Mouse (Mus musculus) heart, embryonic 12.5 days (tissue): Measurements from ENCODE around the gene Stx19. TPM values are rescaled to one million over a fixed set of nuclear protein-coding genes. Genes with fewer than 3 reads are reported as not detected.

Experiments
- ATAC-seq: fragments of 200-750 bp; cut with Nextera tagmentation; 2 replicates; pipeline ENCODE4 v1.8.0; 2017; ENCODE audit warnings: moderate TSS enrichment, moderate library complexity; ENCODE audit not compliant: insufficient number of reproducible peaks, low FRiP score
- H3K27ac ChIP-seq: fragments of 300-500 bp; sonication (generic); 2 replicates; pipeline ENCODE4 v1.5.1; 2016; ENCODE audit warnings: mild to moderate bottlenecking, moderate library complexity; ENCODE audit not compliant: poor library complexity, severe bottlenecking
- H3K27me3 ChIP-seq: fragments of 300-500 bp; sonication (generic); replicated peaks from 2 replicates; pipeline ENCODE4 v1.6.1; 2016; ENCODE audit warnings: mild to moderate bottlenecking, moderate library complexity
- H3K36me3 ChIP-seq: fragments of 300-500 bp; sonication (generic); 2 replicates; pipeline ENCODE4 v1.6.1; 2016; ENCODE audit warnings: mild to moderate bottlenecking, moderate library complexity
- H3K4me1 ChIP-seq: fragments of 300-500 bp; sonication (generic); replicated peaks from 2 replicates; pipeline ENCODE4 v1.6.1; 2016; ENCODE audit warnings: mild to moderate bottlenecking
- H3K4me2 ChIP-seq: fragments of 300-500 bp; sonication (generic); 2 replicates; pipeline ENCODE4 v1.6.1; 2016; ENCODE audit warnings: mild to moderate bottlenecking, moderate library complexity
- H3K4me3 ChIP-seq: fragments of 300-500 bp; sonication (generic); 2 replicates; pipeline ENCODE4 v1.5.1; 2016; ENCODE audit warnings: mild to moderate bottlenecking
- H3K9ac ChIP-seq: fragments of 300-500 bp; sonication (generic); 2 replicates; pipeline ENCODE4 v1.6.1; 2016; ENCODE audit warnings: mild to moderate bottlenecking, moderate library complexity
- H3K9me3 ChIP-seq: fragments of 300-500 bp; sonication (generic); replicated peaks from 2 replicates; pipeline ENCODE4 v1.6.1; 2016; ENCODE audit warnings: mild to moderate bottlenecking, moderate library complexity
- WGBS: fragments of 180-500 bp; shearing (Covaris S2); methylation state at CpG from one replicate; pipeline ENCODE4 v1.1.7; 2016; 5-methylcytosine and 5-hydroxymethylcytosine counted together
- polyA plus RNA-seq: library from polyadenylated mRNA; unstranded; fragments of >200 nt; fragmentation: Nextera tagmentation; extraction: Ambion mirVana; gene quantifications from 2 replicates; pipeline ENCODE4 v1.2.1, GENCODE M21; 2016

Stx19 gene
- 0.15 and 0.24 TPM in 2 replicates for polyA plus RNA-seq

DNA sequence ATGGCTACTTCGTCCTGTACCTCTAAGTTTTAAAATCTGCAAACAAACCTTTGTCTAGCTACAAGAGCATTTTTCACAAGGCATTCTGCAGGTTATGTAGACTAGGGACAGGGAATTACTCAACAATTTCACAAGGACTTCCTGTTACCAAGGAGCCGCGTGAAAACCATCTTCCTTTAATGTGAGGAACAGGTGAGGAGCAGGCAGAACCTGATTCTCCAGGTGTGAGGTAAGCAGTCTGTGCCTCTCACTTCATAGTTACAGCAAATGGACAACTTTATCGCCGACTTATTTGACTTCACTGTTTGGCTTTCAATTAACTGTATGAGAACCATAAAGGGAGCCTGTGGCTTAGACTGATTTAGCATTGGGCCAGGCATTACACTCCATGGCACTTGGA lies at the start of gene Stx19:
Gene Stx19 (plus strand): TSS at position 186 of the 400 bp plus-strand sequence.
- no peak within 1 kb of the TSS for H3K27ac ChIP-seq
- H3K36me3 ChIP-seq: no peaks in the 10 kb centered on the region
- no peaks in the 10 kb centered on the region for H3K4me1 ChIP-seq
- H3K4me3 ChIP-seq: no peak within 1 kb of the TSS
- no peak within 1 kb of the TSS for H3K4me2 ChIP-seq
- no peak within 1 kb of the TSS for H3K9ac ChIP-seq
- 81% methylated on average over 5 of the region's 5 CpGs for WGBS
- no peaks in the 10 kb centered on the region for H3K27me3 ChIP-seq
- no peak for ATAC-seq
- no peaks in the 10 kb centered on the region for H3K9me3 ChIP-seq

DNA sequence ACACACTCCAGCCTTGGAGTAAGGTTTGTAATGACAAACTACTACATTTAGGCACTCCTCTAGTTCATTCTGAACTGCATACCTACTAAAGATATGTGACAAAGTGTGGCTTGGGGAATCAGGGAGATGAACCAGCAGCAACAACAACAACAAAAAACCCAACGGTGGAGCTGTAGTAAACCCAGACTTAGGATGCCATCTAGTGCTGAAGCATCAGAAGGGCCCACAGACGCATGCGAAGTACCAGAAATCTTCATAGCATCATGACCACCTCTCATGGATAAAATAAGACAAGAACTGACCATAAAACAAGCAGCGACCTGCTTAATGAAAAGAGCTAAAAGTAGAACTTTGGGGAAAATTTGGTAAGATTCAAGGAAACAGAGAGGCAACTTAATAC lies 41.0 kb upstream of the Stx19 start:
- Histone ChIP-seq H3K36me3 (peaks cover 9% of the 10 kb centered on the region), H3K4me1 (no peaks in the 10 kb centered on the region), H3K4me2 (no peak overlapping the region), H3K27me3 (no peaks in the 10 kb centered on the region), H3K9me3 (no peaks in the 10 kb centered on the region), H3K4me3 (no peak overlapping the region), H3K27ac (no peak overlapping the region), H3K9ac (no peak overlapping the region)
- no peak for ATAC-seq
- 72% methylated on average over 4 of the region's 4 CpGs for WGBS

DNA sequence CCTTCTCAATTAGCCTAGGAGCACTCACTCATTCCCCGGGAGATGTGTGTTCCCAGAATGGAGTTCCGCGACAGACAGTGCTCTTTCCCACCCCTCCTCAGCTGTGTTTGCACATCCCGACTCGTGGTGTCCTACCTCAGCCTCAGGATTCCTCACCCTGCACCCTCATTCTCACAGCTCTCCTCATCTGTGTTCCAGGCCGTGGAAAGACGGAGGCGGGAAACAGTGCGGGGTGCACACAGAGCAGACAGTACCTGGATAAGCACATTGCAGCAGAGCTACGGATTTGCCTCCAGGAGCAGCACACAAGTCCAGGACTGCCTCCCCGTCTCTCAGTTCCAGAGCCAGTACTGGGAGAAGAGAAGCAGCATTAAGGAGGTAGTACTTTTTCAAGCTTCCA lies 38.4 kb upstream of the Stx19 start:
- ATAC-seq: no peak
- no peak overlapping the region for H3K4me3 ChIP-seq
- no peaks in the 10 kb centered on the region for H3K27me3 ChIP-seq
- no peak overlapping the region for H3K27ac ChIP-seq
- no peak overlapping the region for H3K9ac ChIP-seq
- H3K4me1 ChIP-seq: no peaks in the 10 kb centered on the region
- no peak overlapping the region for H3K4me2 ChIP-seq
- 86% methylated on average over 11 of the region's 11 CpGs for WGBS
- H3K9me3 ChIP-seq: no peaks in the 10 kb centered on the region
- peaks cover 6% of the 10 kb centered on the region; the same call in 1 of the 2 replicates for H3K36me3 ChIP-seq

DNA sequence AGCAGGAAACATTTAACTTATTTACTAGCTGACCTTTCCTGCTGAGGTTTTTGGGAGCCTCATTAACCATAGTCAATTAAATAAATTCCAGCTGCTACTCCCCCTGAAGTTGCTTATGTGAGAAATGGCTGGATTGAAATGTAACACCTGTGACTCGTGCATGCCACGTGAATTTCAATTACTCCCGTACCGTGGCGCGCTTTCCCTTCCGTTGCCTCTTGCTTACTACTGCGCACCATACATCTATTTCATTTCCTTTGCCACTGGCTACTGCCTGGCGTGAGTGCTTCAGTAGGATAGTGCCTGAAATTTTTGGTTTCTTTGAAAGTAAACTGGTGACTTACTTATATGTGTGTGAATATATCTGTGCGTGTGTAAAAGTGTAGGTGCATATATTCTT lies 36.2 kb upstream of the Stx19 start:
- no peak overlapping the region for H3K4me3 ChIP-seq
- H3K9me3 ChIP-seq: no peaks in the 10 kb centered on the region
- H3K9ac ChIP-seq: no peak overlapping the region
- no peak overlapping the region for H3K27ac ChIP-seq
- H3K4me2 ChIP-seq: no peak overlapping the region
- no peak for ATAC-seq
- 88% methylated on average over 10 of the region's 10 CpGs for WGBS
- H3K27me3 ChIP-seq: no peaks in the 10 kb centered on the region
- no peaks in the 10 kb centered on the region for H3K4me1 ChIP-seq
- peaks cover 9% of the 10 kb centered on the region; the same call in 1 of the 2 replicates for H3K36me3 ChIP-seq

DNA sequence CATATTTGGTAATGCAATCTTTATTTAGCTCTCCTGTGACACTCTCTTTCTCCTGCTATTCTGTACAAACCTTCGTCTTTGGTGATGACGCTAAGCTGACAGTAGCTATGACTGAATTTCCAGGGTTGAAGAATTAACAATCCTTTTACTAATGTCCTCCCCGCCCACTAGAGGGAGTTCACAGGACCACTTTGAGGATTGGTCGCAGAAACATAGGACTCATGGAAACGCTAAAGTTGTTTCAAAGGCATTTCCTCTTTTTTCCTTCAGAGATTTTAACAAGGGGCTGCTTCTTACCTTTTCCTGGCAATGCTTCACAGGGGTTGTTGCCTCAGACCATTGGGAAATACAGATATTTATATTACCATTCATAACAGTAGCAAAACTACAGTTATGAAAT lies 32.2 kb upstream of the Stx19 start:
- Histone ChIP-seq H3K4me2 (no peak overlapping the region), H3K36me3 (0 out of 2 replicates have a peak, but pooled peaks cover 3% of the 10 kb centered on the region), H3K9me3 (no peaks in the 10 kb centered on the region), H3K9ac (no peak overlapping the region), H3K4me3 (no peak overlapping the region), H3K27me3 (no peaks in the 10 kb centered on the region), H3K27ac (no peak overlapping the region), H3K4me1 (peaks cover 7% of the 10 kb centered on the region)
- WGBS: 57% methylated on average over 5 of the region's 5 CpGs
- no peak for ATAC-seq

DNA sequence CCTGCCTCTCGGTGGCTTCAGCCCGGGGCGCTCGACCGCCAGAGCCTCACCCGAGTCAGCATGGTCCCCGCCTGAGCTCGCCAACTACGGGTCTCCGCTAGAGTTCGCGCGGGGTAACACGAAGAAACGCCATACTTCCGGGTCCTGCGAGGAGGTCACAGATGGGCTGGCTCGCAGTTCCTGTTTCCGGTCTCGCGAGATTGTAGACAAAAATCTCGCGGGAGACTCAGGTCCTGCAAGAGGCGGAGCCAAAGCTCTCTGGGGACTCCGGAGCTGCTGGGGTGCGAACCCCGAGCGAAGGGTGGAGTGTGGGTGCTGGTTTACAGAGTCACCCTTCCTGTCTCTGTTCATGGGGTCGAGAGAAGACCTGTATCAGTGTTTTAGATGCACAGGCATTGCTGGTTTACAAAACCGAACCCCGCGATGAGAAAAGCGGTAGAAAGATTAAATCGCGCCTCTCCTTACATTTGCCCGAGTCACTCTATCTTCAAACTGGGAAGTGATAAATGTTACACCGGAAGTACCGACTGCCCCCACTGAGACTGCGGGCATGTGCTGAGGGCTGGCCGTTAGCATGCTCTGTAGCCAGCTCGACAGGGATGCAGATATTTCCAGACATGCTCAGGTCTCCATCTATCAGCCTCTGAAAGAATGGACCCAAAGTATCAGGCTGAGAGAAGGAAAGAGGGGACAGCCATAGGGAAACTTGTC lies 27.7 kb upstream of the Stx19 start, which contains the start of gene Nsun3:
Gene Nsun3 (minus strand): TSS at position 198 of the 711 bp plus-strand sequence.
- Histone ChIP-seq H3K9ac (peak within 1 kb of the TSS; percentile 93), H3K4me3 (peak within 1 kb of the TSS; percentile 87), H3K27me3 (no peaks in the 10 kb centered on the region), H3K4me1 (peaks cover 7% of the 10 kb centered on the region), H3K36me3 (no peaks in the 10 kb centered on the region), H3K4me2 (peak within 1 kb of the TSS; percentile 79), H3K27ac (peak within 1 kb of the TSS; percentile 93), H3K9me3 (no peaks in the 10 kb centered on the region)
- 1% methylated on average over 41 of the region's 41 CpGs for WGBS
- ATAC-seq: peak; percentile 98

DNA sequence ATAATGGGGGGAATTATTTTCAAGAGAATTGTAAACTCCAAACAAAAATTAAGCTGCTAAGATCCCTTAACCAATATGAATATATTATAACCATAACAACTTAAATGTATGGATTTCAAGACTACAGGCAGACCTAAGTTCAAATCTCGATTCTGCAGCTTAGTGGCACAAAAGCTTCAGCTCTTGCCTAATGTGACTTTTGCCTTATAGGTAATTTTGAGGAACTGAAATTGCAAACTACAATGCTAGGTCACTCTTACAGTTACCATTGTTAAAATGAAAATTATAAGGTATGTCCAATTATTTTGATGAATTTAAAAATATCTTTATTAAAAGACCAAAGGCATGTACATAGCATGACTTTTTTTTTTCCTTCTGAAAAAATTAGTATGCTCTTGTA lies 17.9 kb upstream of the Stx19 start:
- H3K4me1 ChIP-seq: peaks cover 9% of the 10 kb centered on the region; the same call in 1 of the 2 replicates

DNA sequence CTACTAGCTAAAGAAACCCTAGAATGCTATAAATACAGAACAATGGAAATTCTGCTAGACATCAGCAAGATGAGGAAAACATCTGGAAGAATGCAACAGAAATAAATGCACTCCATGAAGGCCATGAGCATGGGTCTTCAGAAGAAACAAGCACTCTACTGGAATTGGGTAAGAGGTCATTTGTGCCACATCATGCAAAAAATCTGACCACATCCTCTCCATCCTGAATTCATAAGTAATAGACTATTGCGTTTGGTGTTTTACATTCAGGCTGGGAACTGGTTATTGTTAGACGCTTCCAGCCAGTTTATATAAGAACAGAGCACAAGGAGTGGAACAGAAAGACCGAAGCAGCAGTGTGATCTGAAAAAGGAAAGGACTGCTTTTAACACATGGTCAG lies 15.7 kb upstream of the Stx19 start:
- 89% methylated on average over 3 of the region's 3 CpGs for WGBS
- Histone ChIP-seq H3K36me3 (0 out of 2 replicates have a peak, but pooled peaks cover 7% of the 10 kb centered on the region), H3K9ac (no peak overlapping the region), H3K4me1 (peaks cover 9% of the 10 kb centered on the region; the same call in 1 of the 2 replicates), H3K4me2 (no peak overlapping the region), H3K9me3 (no peaks in the 10 kb centered on the region), H3K27me3 (no peaks in the 10 kb centered on the region), H3K27ac (no peak overlapping the region), H3K4me3 (no peak overlapping the region)
- no peak for ATAC-seq

More for the DNA sequence above, 17.9 kb upstream of the Stx19 start:
- Histone ChIP-seq H3K4me3 (no peak overlapping the region), H3K9me3 (no peaks in the 10 kb centered on the region), H3K27me3 (no peaks in the 10 kb centered on the region), H3K27ac (no peak overlapping the region), H3K36me3 (0 out of 2 replicates have a peak, but pooled peaks cover 10% of the 10 kb centered on the region), H3K4me2 (no peak overlapping the region), H3K9ac (no peak overlapping the region)
- ATAC-seq: no peak
- WGBS: 73% methylated on average over 1 of the region's 1 CpGs

DNA sequence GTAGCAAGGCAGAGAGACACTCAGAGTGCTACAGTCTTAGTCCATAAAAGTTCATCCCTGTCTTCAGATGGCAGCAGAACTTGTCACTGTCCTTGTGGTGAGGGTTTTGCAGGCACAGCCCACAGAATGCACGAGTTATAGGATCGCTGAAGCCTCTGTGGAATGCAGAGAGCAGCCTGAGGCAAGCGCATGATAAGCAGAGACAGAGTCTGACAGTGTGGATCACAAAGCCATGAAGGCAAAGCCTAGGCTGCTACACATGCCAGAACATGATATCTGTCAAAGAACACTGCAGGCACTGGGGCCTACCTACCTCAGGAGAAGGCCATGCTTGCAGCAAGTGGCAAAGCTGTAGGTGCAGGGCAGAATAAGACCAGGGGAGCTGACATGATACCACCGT lies 15.1 kb upstream of the Stx19 start:
- H3K9ac ChIP-seq: no peak overlapping the region
- H3K36me3 ChIP-seq: peaks cover 10% of the 10 kb centered on the region
- peaks cover 9% of the 10 kb centered on the region; the same call in 1 of the 2 replicates for H3K4me1 ChIP-seq
- H3K27ac ChIP-seq: no peak overlapping the region
- ATAC-seq: no peak
- H3K4me3 ChIP-seq: no peak overlapping the region
- no peaks in the 10 kb centered on the region for H3K9me3 ChIP-seq
- H3K4me2 ChIP-seq: no peak overlapping the region
- WGBS: 55% methylated on average over 4 of the region's 4 CpGs
- H3K27me3 ChIP-seq: no peaks in the 10 kb centered on the region

DNA sequence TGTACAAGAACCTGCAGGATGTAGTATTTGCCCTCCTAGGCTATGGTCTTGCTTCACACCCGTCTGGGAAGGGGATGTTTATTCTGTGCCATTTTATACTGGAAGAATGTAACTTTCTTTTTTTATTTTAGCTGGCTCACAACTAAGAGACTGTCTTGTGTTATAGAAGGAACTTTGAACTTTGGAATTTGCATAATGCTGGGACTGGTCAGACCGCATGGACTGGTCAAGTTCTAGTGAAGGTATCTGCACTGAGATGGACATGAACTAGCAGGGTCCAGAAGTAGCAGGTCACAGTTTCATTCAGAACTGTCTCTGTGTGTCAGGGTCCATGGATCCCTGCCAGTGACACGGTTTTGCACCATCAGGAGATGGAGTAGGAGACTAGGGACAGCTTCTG lies 14.6 kb upstream of the Stx19 start:
- no peak for ATAC-seq
- Histone ChIP-seq H3K4me3 (no peak overlapping the region), H3K4me2 (no peak overlapping the region), H3K27me3 (no peaks in the 10 kb centered on the region), H3K36me3 (peaks cover 14% of the 10 kb centered on the region), H3K9me3 (no peaks in the 10 kb centered on the region), H3K9ac (no peak overlapping the region), H3K4me1 (peaks cover 9% of the 10 kb centered on the region; the same call in 1 of the 2 replicates), H3K27ac (no peak overlapping the region)
- 80% methylated on average over 3 of the region's 3 CpGs for WGBS

DNA sequence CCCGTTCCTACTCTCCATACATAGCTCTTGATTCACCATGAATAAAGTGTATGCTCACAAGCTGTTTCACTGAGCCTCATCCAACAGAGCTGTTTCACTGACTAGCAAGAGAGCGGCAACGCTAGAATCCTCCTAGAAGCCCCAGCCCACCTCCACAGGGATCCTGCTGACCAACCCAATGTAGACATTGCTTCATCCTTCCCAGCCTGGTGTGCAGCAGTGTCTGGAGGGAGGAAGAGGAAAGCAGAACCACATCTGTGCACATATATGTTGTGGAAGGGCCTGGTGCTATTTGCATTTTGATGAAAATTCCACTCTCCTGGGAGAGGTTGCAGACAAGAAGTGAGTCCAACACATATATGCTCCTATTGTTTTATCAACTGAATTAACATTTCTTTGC lies 9.9 kb upstream of the Stx19 start:
- H3K9ac ChIP-seq: no peak overlapping the region
- H3K4me2 ChIP-seq: no peak overlapping the region
- H3K27ac ChIP-seq: no peak overlapping the region
- no peak for ATAC-seq
- no peaks in the 10 kb centered on the region for H3K9me3 ChIP-seq
- no peak overlapping the region for H3K4me3 ChIP-seq
- H3K27me3 ChIP-seq: no peaks in the 10 kb centered on the region
- peaks cover 12% of the 10 kb centered on the region; the same call in 1 of the 2 replicates for H3K4me1 ChIP-seq
- 89% methylated on average over 3 of the region's 3 CpGs for WGBS
- peaks cover 16% of the 10 kb centered on the region for H3K36me3 ChIP-seq
